Mouse (Mus musculus): Measurements from ENCODE around the gene Xpnpep3.

Xpnpep3 gene

DNA sequence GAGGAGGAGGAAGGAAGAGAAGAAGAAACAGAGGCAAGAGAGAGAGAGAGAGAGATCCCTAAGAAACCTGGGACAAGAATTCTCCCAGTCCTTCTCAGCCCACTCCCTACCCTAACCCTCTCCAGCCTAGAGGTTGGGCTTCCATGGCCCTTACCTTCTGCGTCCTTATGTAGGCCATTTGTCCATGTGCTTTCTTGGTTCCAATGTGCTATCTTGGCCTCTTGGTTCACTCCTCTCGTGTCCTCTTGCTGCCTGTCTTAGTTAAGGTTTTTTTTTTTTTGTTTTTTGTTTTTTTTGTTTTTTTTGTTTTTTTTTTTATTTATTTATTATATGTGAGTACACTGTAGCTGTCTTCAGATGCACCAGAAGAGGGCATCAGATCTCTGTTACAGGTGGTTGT lies 83.0 kb downstream of the Xpnpep3 start:
- no peak for DNase-seq

DNA sequence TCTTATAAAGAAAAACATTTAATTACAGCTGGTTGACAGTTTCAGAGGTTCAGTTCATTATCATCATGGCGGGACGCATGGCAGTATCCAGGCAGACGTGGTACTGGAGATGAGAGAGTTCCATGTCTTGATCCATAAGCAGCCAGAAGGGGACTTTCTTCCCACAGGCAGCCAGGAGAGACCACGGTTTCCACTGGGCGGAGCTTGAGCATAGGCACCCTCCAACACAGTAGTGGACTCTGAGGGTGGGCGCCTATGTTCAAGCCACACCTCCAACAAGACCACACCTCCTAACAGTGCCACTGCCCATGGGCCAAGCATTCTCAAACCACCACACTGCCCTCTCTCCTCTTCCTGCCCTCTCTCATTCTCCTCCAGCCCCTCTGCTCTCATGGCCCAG lies 83.8 kb downstream of the Xpnpep3 start:
- DNase-seq: no peak

DNA sequence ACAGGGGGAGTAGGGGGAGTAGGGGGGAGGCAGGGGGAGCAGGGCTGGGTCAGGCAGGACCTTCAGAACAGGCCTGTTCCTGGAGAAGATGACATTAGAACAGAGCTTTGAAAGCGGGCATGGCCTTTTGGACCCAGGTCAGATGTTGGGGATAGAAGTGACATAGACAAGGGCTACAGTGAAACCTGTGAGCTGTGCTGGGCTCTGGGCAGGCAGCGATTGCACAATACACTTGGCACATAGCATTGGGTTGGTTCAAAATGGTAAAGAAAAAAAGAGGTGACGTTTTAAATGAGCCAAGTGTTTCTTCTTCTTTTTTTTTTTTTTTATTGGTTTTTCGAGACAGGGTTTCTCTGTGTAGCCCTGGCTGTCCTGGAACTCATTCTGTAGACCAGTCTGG lies 85.5 kb downstream of the Xpnpep3 start:
- no peak for DNase-seq

DNA sequence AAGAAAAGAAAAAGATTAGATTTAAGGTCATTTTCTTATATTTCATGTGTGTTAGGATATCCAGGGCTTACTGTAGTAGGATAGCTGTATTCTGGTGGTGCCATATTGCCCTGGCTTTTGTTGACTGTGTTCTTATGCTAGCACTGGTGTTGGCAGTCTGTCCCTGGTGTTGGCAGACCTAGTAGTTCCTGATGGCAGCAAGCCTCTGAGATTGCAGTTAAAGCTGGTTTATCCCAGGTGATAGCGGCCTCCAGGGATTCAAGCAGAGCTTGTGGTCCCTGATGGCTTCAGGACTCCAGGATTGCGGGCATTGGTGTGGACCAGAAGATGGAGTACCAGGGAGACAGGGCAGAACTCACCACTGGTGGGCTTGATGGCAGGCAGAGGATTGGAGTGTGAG lies 103.5 kb downstream of the Xpnpep3 start:
- DNase-seq: no peak

DNA sequence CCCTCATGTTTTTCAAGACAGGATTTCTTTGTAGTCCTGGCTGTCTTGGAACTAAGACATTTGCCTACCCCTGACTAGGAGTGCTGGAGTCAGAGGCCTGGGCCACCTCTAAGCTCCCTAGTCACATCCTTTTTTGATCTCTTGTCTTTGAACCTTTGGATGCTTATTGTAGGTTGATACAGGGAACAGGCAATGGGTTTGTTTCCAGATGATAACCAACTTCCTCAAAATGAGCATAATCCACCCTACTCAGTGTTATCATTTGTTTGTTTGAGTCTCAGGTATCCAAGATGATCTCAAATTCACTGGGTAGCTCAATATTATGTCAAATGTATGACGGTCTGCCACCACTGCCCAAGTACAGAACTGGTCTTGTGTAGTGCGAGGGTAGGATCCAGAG lies 104.1 kb downstream of the Xpnpep3 start:
- DNase-seq: no peak
